Mouse (Mus musculus): ENCODE measurements at regions not wholly inside any gene's neighbourhood (a gene's known extent, or its start where the extent isn't known, plus 50 kb on each side); places are given as distances from the start of the nearest gene placed in this dataset.

DNA sequence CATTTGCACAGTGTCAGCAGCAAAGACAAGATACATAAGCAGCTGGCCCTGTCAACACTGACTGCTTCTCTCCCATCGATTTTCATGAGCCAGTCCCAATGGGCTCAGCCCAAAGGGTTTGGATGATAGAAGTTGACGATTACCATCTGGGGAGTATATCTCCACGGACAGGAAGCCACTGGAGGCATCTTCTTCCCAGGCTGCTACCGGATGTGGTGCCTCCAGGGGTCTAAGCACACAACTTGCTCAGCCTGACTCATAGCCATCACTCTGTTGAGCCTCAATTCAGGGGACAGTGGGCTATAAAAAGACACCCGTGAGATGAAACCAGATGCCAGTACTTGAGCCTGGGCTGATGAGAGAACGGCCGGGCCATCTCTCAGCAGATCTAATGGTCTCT, 71.1 kb upstream of the Hif1a start:
- no peak for DNase-seq (ENCODE audit: low spot score)
- H3K4me1 ChIP-seq (ENCODE audit: control insufficient read depth, insufficient read depth) = no peaks in the 10 kb centered on the region
- H3K27me3 ChIP-seq (ENCODE audit: control insufficient read depth, insufficient read depth, low read length) = no peaks in the 10 kb centered on the region
- 23% methylated on average over 7 of the region's 7 CpGs for WGBS
- H3K4me3 ChIP-seq (ENCODE audit: low read depth, low read length) = no peak overlapping the region
- H3K9ac ChIP-seq (replicated peaks; ENCODE audit: low read depth, low read length) = no peak overlapping the region
- no peak for ATAC-seq (ENCODE audit: insufficient read depth, low read depth)
- H3K27ac ChIP-seq (ENCODE audit: low read depth) = no peak overlapping the region
- no peak overlapping the region for H3K4me2 ChIP-seq (ENCODE audit: low read depth, low read length)
- no peaks in the 10 kb centered on the region for H3K9me3 ChIP-seq (replicated peaks; ENCODE audit: control insufficient read depth, low read length)
- no peak for TF ChIP-seq CTCF (IDR thresholded peaks at IDR 0.05; ENCODE audit: low read depth)
- no peak for TF ChIP-seq EP300 (IDR thresholded peaks at IDR 0.05; ENCODE audit: low read depth)
- H3K36me3 ChIP-seq (replicated peaks; ENCODE audit: control insufficient read depth, insufficient read depth, low read length) = no peaks in the 10 kb centered on the region

- no peaks in the 10 kb centered on the region for H3K36me3 ChIP-seq (replicated peaks; ENCODE audit: control insufficient read depth, insufficient read depth, low read length)
- no peak overlapping the region for H3K27ac ChIP-seq (ENCODE audit: low read depth)
- DNase-seq (ENCODE audit: low spot score) (no peak), ATAC-seq (ENCODE audit: insufficient read depth, low read depth) (no peak)
- no peak overlapping the region for H3K4me3 ChIP-seq (ENCODE audit: low read depth, low read length)
- no peak for TF ChIP-seq CTCF (IDR thresholded peaks at IDR 0.05; ENCODE audit: low read depth)
- TF ChIP-seq EP300 (IDR thresholded peaks at IDR 0.05; ENCODE audit: low read depth) = no peak
- H3K4me1 ChIP-seq (ENCODE audit: control insufficient read depth, insufficient read depth) = no peaks in the 10 kb centered on the region
- 83% methylated on average over 10 of the region's 10 CpGs for WGBS
- H3K27me3 ChIP-seq (ENCODE audit: control insufficient read depth, insufficient read depth, low read length) = no peaks in the 10 kb centered on the region
- H3K4me2 ChIP-seq (ENCODE audit: low read depth, low read length) = no peak overlapping the region
- no peaks in the 10 kb centered on the region for H3K9me3 ChIP-seq (replicated peaks; ENCODE audit: control insufficient read depth, low read length)
- H3K9ac ChIP-seq (replicated peaks; ENCODE audit: low read depth, low read length) = no peak overlapping the region
These were observed 70.5 kb upstream of the Hif1a start for GRCm38 (mm10) chr12:73830551-73831203.

- Histone ChIP-seq H3K4me1 (ENCODE audit: control insufficient read depth, insufficient read depth) (no peaks in the 10 kb centered on the region), H3K4me2 (ENCODE audit: low read depth, low read length) (no peak overlapping the region), H3K27me3 (ENCODE audit: control insufficient read depth, insufficient read depth, low read length) (no peaks in the 10 kb centered on the region), H3K36me3 (replicated peaks; ENCODE audit: control insufficient read depth, insufficient read depth, low read length) (no peaks in the 10 kb centered on the region), H3K9me3 (replicated peaks; ENCODE audit: control insufficient read depth, low read length) (no peaks in the 10 kb centered on the region), H3K9ac (replicated peaks; ENCODE audit: low read depth, low read length) (no peak overlapping the region), H3K4me3 (ENCODE audit: low read depth, low read length) (no peak overlapping the region), H3K27ac (ENCODE audit: low read depth) (no peak overlapping the region)
- WGBS = 84% methylated on average over 7 of the region's 7 CpGs
- TF ChIP-seq CTCF (IDR thresholded peaks at IDR 0.05; ENCODE audit: low read depth) (no peak), EP300 (IDR thresholded peaks at IDR 0.05; ENCODE audit: low read depth) (no peak)
- no peak for ATAC-seq (ENCODE audit: insufficient read depth, low read depth)
- DNase-seq (ENCODE audit: low spot score) = no peak
These were observed 70.0 kb upstream of the Hif1a start for GRCm38 (mm10) chr12:73831204-73831595.

- TF ChIP-seq EP300 (IDR thresholded peaks at IDR 0.05; ENCODE audit: low read depth) (no peak), CTCF (IDR thresholded peaks at IDR 0.05; ENCODE audit: low read depth) (no peak)
- no peak overlapping the region for H3K4me3 ChIP-seq (ENCODE audit: low read depth, low read length)
- no peak overlapping the region for H3K9ac ChIP-seq (replicated peaks; ENCODE audit: low read depth, low read length)
- no peak for DNase-seq (ENCODE audit: low spot score)
- no peak for ATAC-seq (ENCODE audit: insufficient read depth, low read depth)
- no peaks in the 10 kb centered on the region for H3K27me3 ChIP-seq (ENCODE audit: control insufficient read depth, insufficient read depth, low read length)
- H3K4me1 ChIP-seq (ENCODE audit: control insufficient read depth, insufficient read depth) = no peaks in the 10 kb centered on the region
- no peak overlapping the region for H3K4me2 ChIP-seq (ENCODE audit: low read depth, low read length)
- no peak overlapping the region for H3K27ac ChIP-seq (ENCODE audit: low read depth)
- no peaks in the 10 kb centered on the region for H3K9me3 ChIP-seq (replicated peaks; ENCODE audit: control insufficient read depth, low read length)
- WGBS = 92% methylated on average over 10 of the region's 10 CpGs
- H3K36me3 ChIP-seq (replicated peaks; ENCODE audit: control insufficient read depth, insufficient read depth, low read length) = no peaks in the 10 kb centered on the region
These were observed 69.4 kb upstream of the Hif1a start for GRCm38 (mm10) chr12:73831637-73832385.

- no peak overlapping the region for H3K4me2 ChIP-seq (ENCODE audit: low read depth, low read length)
- TF ChIP-seq CTCF (IDR thresholded peaks at IDR 0.05; ENCODE audit: low read depth) = no peak
- no peak for TF ChIP-seq EP300 (IDR thresholded peaks at IDR 0.05; ENCODE audit: low read depth)
- DNase-seq (ENCODE audit: low spot score) = no peak
These were observed 68.4 kb upstream of the Hif1a start for GRCm38 (mm10) chr12:73832789-73833188.

More at GRCm38 (mm10) chr12:73832789-73833188, 68.4 kb upstream of the Hif1a start:
- H3K4me1 ChIP-seq (ENCODE audit: control insufficient read depth, insufficient read depth) = no peaks in the 10 kb centered on the region
- H3K9ac ChIP-seq (replicated peaks; ENCODE audit: low read depth, low read length) = no peak overlapping the region
- no peak overlapping the region for H3K4me3 ChIP-seq (ENCODE audit: low read depth, low read length)
- H3K27me3 ChIP-seq (ENCODE audit: control insufficient read depth, insufficient read depth, low read length) = no peaks in the 10 kb centered on the region
- no peak for ATAC-seq (ENCODE audit: insufficient read depth, low read depth)
- no peak overlapping the region for H3K27ac ChIP-seq (ENCODE audit: low read depth)
- H3K9me3 ChIP-seq (replicated peaks; ENCODE audit: control insufficient read depth, low read length) = no peaks in the 10 kb centered on the region
- H3K36me3 ChIP-seq (replicated peaks; ENCODE audit: control insufficient read depth, insufficient read depth, low read length) = no peaks in the 10 kb centered on the region
- WGBS = 56% methylated on average over 3 of the region's 3 CpGs

Measured in heart, postnatal 0 days (tissue).